In genomic region chr16:6503573-6504331, GRCm38 (mm10) we compare ENCODE assay signal across 9 mouse cellular contexts.
DNase-seq lines count a peak whose midpoint lies in the region; ATAC-seq and TF ChIP-seq lines count a peak whose summit lies in the region.
"Had no signal": no experiment of that assay in that cellular context is flagged by ENCODE, and none has a peak within 500 bp of the region (broad histone marks: within the 10 kb centered on the region; RNA-seq: fewer than 3 reads in every experiment).

No protein-coding gene starts in this region.

- no peaks in the 10 kb centered on the region for H3K9me3 ChIP-seq in stomach, postnatal 0 days (ENCODE audit: control insufficient read depth, low read length)

- DNase-seq in cerebellum, adult 11 months: peak; percentile 64
- peak; percentile 18 for DNase-seq in urinary bladder, postnatal 14 days (ENCODE audit: low spot score)
- no peak for DNase-seq in urinary bladder, postnatal 10 days (ENCODE audit: low spot score)
- DNase-seq in kidney, postnatal 10 days: peak; percentile 64
- peak; percentile 23 for DNase-seq in lung, postnatal 36 days
- peak; percentile 53 for DNase-seq in stomach, postnatal 0 days (ENCODE audit: low spot score)

- 64% methylated on average over 5 of the region's 5 CpGs for WGBS in stomach, postnatal 0 days

- no peak overlapping the region for H3K9ac ChIP-seq in stomach, postnatal 0 days (ENCODE audit: low read length)

- peak; percentile 74; the same call in 1 of the 2 replicates for TF ChIP-seq CTCF in embryonic fibroblast, embryonic 13.5 days (IDR thresholded peaks at IDR 0.05; ENCODE audit: borderline replicate concordance, insufficient read depth, low read length)
- peak; percentile 82 for TF ChIP-seq CTCF in stomach, postnatal 0 days (IDR thresholded peaks at IDR 0.05; ENCODE audit: low read depth)

- H3K4me1 ChIP-seq in embryonic fibroblast, embryonic 13.5 days (ENCODE audit: control insufficient read depth, insufficient read depth, low read length): no peaks in the 10 kb centered on the region
- no peaks in the 10 kb centered on the region for H3K4me1 ChIP-seq in stomach, postnatal 0 days (replicated peaks; ENCODE audit: control insufficient read depth, insufficient read depth)

- ATAC-seq in cerebellum, adult (ENCODE audit: insufficient number of reproducible peaks, low FRiP score, low TSS enrichment): no peak; the same call in 1 of the 2 replicates
- no peak for ATAC-seq in stomach, postnatal 0 days (ENCODE audit: low FRiP score, low TSS enrichment)

- no peaks in the 10 kb centered on the region for H3K36me3 ChIP-seq in stomach, postnatal 0 days (ENCODE audit: control insufficient read depth, insufficient read depth, low read length)

- no peak for TF ChIP-seq POLR2A in embryonic fibroblast, embryonic 13.5 days (IDR thresholded peaks at IDR 0.05; ENCODE audit: low read depth, low read length)

- no peak overlapping the region for H3K4me2 ChIP-seq in stomach, postnatal 0 days (replicated peaks; ENCODE audit: low read depth)

- H3K4me3 ChIP-seq in embryonic fibroblast, embryonic 13.5 days (ENCODE audit: insufficient read depth, low read length): no peak overlapping the region
- no peak overlapping the region for H3K4me3 ChIP-seq in stomach, postnatal 0 days (ENCODE audit: low read depth, low read length)
- H3K4me3 ChIP-seq: myocyte had no signal

- no peak for TF ChIP-seq EP300 in stomach, postnatal 0 days (optimal IDR thresholded peaks at IDR 0.05)

- H3K27ac ChIP-seq in embryonic fibroblast, embryonic 13.5 days (ENCODE audit: insufficient read depth, low read length): no peak overlapping the region
- H3K27ac ChIP-seq in stomach, postnatal 0 days (replicated peaks): no peak overlapping the region

- H3K27me3 ChIP-seq in stomach, postnatal 0 days (ENCODE audit: control insufficient read depth, insufficient read depth, low read length): no peaks in the 10 kb centered on the region
